ENCODE assay signal across 29 mouse cellular contexts in the genomic region with DNA sequence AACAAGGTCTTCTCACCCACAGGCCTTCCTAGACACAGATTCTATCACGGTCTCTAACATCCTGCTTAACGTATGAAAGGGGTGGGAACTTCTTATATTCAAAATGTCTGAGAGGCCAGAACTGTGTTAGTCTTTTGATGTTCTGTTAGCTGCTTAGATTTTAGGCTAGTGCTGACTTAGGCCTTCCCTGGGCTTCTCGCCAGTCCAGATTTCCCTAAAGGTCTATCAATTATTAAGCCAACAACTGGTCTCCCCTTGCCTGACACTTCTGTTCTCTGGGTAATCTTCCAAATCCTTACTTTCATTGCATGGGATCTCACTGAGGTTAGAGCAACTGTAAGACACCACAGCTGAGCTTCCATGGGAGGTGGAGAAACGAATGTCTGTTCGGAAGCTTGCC. TPM values are rescaled to one million over a fixed set of nuclear protein-coding genes. Genes with fewer than 3 reads are reported as not detected.
A peak's percentile ranks its signal among the peaks of the same experiment; 100 is the strongest.
DNase-seq lines count a peak whose midpoint lies in the region; ATAC-seq and TF ChIP-seq lines count a peak whose summit lies in the region.
"Had no signal": no experiment of that assay in that cellular context is flagged by ENCODE, and none has a peak within 500 bp of the region (broad histone marks: within the 10 kb centered on the region; RNA-seq: fewer than 3 reads in every experiment).

No protein-coding gene starts in this region.

- no peaks in the 10 kb centered on the region for H3K27me3 ChIP-seq in testis, adult 2 months (ENCODE audit: control insufficient read depth, insufficient read depth, low read length)
- H3K27me3 ChIP-seq in midbrain, embryonic 13.5 days, result no peaks in the 10 kb centered on the region
- no peaks in the 10 kb centered on the region for H3K27me3 ChIP-seq in heart, embryonic 10.5 days (ENCODE audit: insufficient read depth, poor library complexity, severe bottlenecking)
- H3K27me3 ChIP-seq: limb, embryonic 13.5 days; liver, embryonic 13.5 days had no signal

- DNase-seq in heart, adult 11 months, result peak; percentile 68
- DNase-seq in heart, postnatal 36 days, result no peak
- DNase-seq in testis, postnatal 10 days (ENCODE audit: low spot score), result no peak
- peak; percentile 77 for DNase-seq in kidney, postnatal 14 days
- no peak for DNase-seq in heart, embryonic 10.5 days (ENCODE audit: low spot score)
- DNase-seq: adrenal gland, adult 2 months; cerebellum, adult 8-10 months; cerebellum, postnatal 25 days; gastrocnemius, postnatal 14 days; liver, embryonic 13.5 days; lung, adult 18-20 months; lung, postnatal 10 days; midbrain, embryonic 14.5 days; thymus, postnatal 25 days had no signal

- no peak overlapping the region for H3K4me2 ChIP-seq in midbrain, embryonic 13.5 days (replicated peaks)
- H3K4me2 ChIP-seq: heart, embryonic 11.5 days; hindbrain, embryonic 14.5 days; limb, embryonic 13.5 days; liver, embryonic 13.5 days had no signal

- peak overlapping the region; percentile 10 for H3K4me3 ChIP-seq in testis, adult 2 months (ENCODE audit: control insufficient read depth, low read depth, low read length)
- no peak overlapping the region for H3K4me3 ChIP-seq in midbrain, embryonic 13.5 days (replicated peaks)
- H3K4me3 ChIP-seq in heart, embryonic 10.5 days, result no peak overlapping the region
- H3K4me3 ChIP-seq: layer of hippocampus, adult 2 months; left cerebral cortex, adult 2 months; limb, embryonic 13.5 days; liver, embryonic 13.5 days had no signal

- H3K9me3 ChIP-seq in midbrain, embryonic 13.5 days, result no peaks in the 10 kb centered on the region
- H3K9me3 ChIP-seq in heart, embryonic 10.5 days, result no peaks in the 10 kb centered on the region
- H3K9me3 ChIP-seq: G1E; limb, embryonic 13.5 days; liver, embryonic 13.5 days had no signal

- H3K27ac ChIP-seq in testis, adult 2 months (ENCODE audit: control insufficient read depth, insufficient read depth, low read depth, low read length), result no peak overlapping the region
- H3K27ac ChIP-seq in midbrain, embryonic 13.5 days, result no peak overlapping the region
- no peak overlapping the region for H3K27ac ChIP-seq in heart, embryonic 10.5 days
- H3K27ac ChIP-seq: hindbrain, embryonic 14.5 days; layer of hippocampus, adult 2 months; left cerebral cortex, adult 2 months; limb, embryonic 13.5 days; liver, embryonic 13.5 days; macrophage had no signal

- TF ChIP-seq CTCF in testis, adult 2 months (IDR thresholded peaks at IDR 0.05; ENCODE audit: control insufficient read depth, insufficient read depth, insufficient replicate concordance, low read depth, low read length), result no peak

- intact Hi-C loops in heart, postnatal 36 days (cut with DNase I), result no loop called here

- no peak for TF ChIP-seq POLR2A in testis, adult 2 months (IDR thresholded peaks at IDR 0.05; ENCODE audit: control insufficient read depth, low read depth, low read length)

- H3K4me1 ChIP-seq in testis, adult 2 months (ENCODE audit: control insufficient read depth, insufficient read depth, low read length), result peaks cover 6% of the 10 kb centered on the region
- peaks cover 19% of the 10 kb centered on the region for H3K4me1 ChIP-seq in midbrain, embryonic 13.5 days (replicated peaks)
- peaks cover 16% of the 10 kb centered on the region for H3K4me1 ChIP-seq in heart, embryonic 10.5 days

- ATAC-seq in midbrain, embryonic 13.5 days, result no peak
- ATAC-seq: forebrain, embryonic 14.5 days; intestine, postnatal 0 days had no signal

- 88% methylated on average over 5 of the region's 5 CpGs for WGBS in midbrain, embryonic 13.5 days
- WGBS in heart, embryonic 10.5 days, result 90% methylated on average over 5 of the region's 5 CpGs

- H3K36me3 ChIP-seq in testis, adult 2 months (ENCODE audit: control insufficient read depth, insufficient read depth, low read length), result no peaks in the 10 kb centered on the region; the same call in none of the 2 replicates
- H3K36me3 ChIP-seq in midbrain, embryonic 13.5 days, result peaks cover 33% of the 10 kb centered on the region
- 0 out of 2 replicates have a peak, but pooled peaks cover 3% of the 10 kb centered on the region for H3K36me3 ChIP-seq in heart, embryonic 10.5 days
- H3K36me3 ChIP-seq: liver, embryonic 13.5 days had no signal

- no peak overlapping the region for H3K9ac ChIP-seq in midbrain, embryonic 13.5 days (replicated peaks)
- H3K9ac ChIP-seq: hindbrain, embryonic 14.5 days; limb, embryonic 13.5 days; liver, embryonic 13.5 days had no signal

RNA-seq across cellular contexts. Expression of gene Rabl2, which starts 2.6 kb away (rescaled TPM):
- total RNA-seq in heart, postnatal 36 days (2021), result 1 to 10 TPM; 4.4 to 5.4 TPM
- polyA plus RNA-seq in testis, adult 2 months (2012; rRNA removed), result 91.2 and 108 TPM in 2 replicates
- 70.8 and 80.3 TPM in 2 replicates for polyA plus RNA-seq in midbrain, embryonic 13.5 days (2015; fragmentation: Nextera tagmentation; extraction: Ambion mirVana)
- polyA plus RNA-seq in heart, embryonic 10.5 days (2016; fragmentation: Nextera tagmentation; extraction: Ambion mirVana), result 23.2 and 35.1 TPM in 2 replicates

RNA-seq across cellular contexts. Expression of gene Acr, which starts 21.0 kb away (rescaled TPM):
- total RNA-seq in heart, postnatal 36 days (2021), result under 1 TPM; 0.25 to 0.68 TPM
- 522 and 549 TPM in 2 replicates for polyA plus RNA-seq in testis, adult 2 months (2012; rRNA removed)
- polyA plus RNA-seq in midbrain, embryonic 13.5 days (2015; fragmentation: Nextera tagmentation; extraction: Ambion mirVana), result 2.5 and 2.6 TPM in 2 replicates
- 0.16 and 0.17 TPM in 2 replicates for polyA plus RNA-seq in heart, embryonic 10.5 days (2016; fragmentation: Nextera tagmentation; extraction: Ambion mirVana)
- total RNA-seq: G1E; granulocyte monocyte progenitor cell, adult 5-6 weeks; hematopoietic stem cell, adult 5-6 weeks; monocyte, adult 5-6 weeks had no signal
- polyA plus RNA-seq: embryonic facial prominence, embryonic 11.5 days; G1E; limb, embryonic 13.5 days; macrophage had no signal

Comparison
In these comparisons a context has a peak if more than half of its experiments do, and no peak if none do; other contexts are left out.
1. DNase-seq: peak in heart, adult 11 months (single experiment) and kidney, postnatal 14 days (single experiment); none in heart, postnatal 36 days (0 of 2), testis, postnatal 10 days (single experiment) and heart, embryonic 10.5 days (single experiment).
2. RNA of gene Acr, which starts 21.0 kb away (polyA plus RNA-seq): 522 to 549 TPM in testis, adult 2 months; 2.5 to 2.6 TPM in midbrain, embryonic 13.5 days and 0.16 to 0.17 TPM in heart, embryonic 10.5 days; every median in the first group is over 100 times any median in the second.